Mouse (Mus musculus): ENCODE results near the gene Camk1d.

The Camk1d gene

DNA sequence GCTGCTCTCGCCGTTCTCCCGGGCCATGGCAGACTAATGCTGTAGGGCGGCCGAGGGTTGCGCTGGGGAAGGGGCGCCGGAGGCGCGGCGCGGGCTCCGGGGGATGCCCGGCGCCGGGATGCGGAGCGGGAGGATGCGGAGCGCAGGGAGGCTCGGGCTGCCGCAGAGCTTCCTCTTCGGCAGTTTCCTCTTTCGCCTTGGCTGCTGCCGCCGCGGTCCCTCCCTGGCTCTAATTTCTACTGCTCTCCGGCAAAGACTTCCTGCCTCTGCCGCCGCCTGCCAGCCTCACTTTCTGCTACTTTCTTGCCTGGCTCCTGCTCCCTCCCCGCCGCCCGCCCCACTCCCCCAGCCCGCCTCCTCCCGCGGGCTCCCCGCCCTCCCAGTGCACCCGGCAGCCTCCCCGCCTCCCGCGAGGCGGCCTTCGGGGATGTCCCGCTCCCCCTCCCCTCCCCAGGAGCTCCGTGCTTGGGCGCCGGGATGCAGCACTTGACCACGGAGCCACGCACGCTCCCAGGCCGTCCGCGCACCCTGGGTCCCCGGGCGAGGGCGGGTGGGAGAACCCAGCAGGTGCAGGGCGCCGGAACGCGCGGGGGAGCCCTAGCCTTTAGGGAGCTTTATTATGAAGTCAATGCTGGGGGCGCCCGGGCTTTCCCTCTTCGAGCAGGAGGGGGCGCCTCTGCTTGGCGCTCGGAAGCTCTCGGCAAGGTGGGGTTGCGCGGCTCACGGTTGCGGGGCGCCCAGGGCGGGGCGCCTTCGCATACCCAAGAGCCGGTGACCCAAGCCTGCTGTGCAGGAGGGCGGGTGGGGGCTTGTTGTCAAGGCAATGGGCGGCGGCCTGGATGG, at the start of gene Camk1d:
TSS of gene Camk1d (minus strand) at position 305 of the 843 bp plus-strand sequence.
- DNase-seq (ENCODE audit: low spot score in 2 of 2) = peak; percentile 89

DNA sequence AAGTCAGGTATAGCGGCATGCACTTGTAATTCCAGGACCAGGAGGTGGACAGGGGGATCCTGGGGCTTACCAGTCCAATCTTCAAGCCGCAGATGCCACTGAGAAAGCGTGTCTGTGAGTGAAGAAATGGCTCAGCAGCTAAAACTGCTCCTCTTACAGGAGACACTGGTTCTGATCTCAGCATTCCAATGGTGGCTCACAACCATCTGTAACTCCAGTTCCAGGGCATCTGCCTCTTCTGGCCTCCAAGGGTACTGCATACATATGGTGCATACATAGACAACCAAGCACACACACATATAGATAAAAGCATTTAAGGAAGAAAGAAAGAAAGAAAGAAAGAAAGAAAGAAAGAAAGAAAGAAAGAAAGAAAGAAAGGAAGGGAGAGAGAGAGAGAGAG, 47.7 kb upstream of the Camk1d start:
- DNase-seq (ENCODE audit: low spot score in 2 of 2) = no peak

DNA sequence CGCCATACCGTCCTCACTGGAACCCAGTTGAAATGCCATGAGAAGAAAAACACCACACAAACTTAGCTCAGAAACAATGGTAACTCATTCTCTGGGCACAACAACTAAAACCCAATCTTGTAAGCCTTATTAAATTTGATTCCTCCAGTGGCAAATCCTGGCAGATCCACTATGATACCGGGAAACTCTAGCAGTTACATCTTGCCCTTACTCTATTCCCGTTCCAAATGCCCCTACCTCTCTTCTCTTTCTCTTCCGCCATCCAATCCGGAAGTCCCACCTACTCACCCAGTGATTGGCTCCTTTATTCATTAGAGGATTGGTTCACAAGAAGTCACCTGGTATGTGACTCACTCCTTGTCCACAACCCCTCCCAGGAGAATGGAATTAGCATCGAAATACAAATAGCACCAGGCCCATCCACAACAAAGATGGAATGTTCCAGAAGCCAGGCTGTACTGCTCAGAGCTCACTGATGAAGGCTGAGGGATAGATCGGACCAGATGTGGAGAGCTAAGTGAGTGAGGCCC, 46.2 kb upstream of the Camk1d start:
- no peak for DNase-seq (ENCODE audit: low spot score in 2 of 2)

DNA sequence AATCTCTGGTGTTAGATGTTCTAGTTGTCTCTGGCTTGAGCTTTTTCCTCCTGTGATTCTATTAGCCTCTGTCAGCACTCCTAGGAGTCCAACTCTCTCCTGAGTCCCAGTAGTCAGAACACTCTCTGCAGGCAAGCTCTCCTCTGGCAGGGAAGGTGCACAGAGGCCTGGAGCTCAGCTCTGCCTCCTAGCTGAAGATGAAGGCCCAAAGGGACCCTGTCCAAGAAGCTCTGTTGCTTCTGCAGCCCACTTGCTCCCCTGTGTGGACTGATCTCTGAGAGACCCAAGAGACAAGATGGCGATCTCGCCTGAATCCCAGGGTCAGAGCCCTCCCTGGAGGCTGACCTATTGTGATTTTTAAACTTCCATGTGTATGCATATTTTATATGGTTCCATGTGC, 44.3 kb upstream of the Camk1d start:
- no peak for DNase-seq (ENCODE audit: low spot score in 2 of 2)

DNA sequence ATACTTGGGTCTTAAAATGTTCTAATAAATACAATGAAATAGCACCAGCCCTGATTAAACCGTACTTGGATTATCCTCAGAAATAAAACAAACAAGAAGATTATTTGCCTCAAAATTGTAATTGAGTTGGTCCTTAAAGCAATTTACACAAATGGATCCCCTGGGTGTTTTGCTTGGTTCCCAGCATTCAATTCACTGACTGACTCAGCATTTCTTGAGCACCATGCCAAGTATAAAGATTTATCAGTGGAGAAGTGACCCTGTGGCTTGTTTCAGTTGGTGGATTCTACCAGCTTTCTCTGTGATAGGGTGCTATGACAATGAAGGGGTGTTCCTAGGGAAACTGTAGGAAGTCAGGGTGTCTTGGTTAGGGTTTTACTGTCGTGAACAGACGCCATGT, 36.6 kb upstream of the Camk1d start:
- DNase-seq (ENCODE audit: low spot score in 2 of 2) = no peak

DNA sequence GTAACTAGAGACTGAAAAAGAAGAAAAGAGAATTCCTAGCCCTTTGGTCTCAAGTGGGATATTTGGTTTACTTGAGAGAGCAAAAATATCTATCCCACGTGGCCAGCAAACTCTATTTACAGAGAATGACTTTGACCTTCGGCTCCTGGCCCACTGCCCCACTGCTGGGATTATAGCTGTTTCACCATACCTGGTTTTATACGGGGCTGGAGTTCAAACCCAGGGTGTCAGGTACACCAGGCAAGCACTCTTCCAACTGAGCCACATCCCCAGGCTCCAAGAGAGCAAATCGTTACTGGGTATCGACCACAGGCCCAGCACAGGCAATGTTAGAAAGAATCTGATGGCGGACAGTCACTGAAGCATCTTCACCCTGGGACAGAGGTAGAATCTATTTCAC, 34.9 kb upstream of the Camk1d start:
- no peak for DNase-seq (ENCODE audit: low spot score in 2 of 2)

DNA sequence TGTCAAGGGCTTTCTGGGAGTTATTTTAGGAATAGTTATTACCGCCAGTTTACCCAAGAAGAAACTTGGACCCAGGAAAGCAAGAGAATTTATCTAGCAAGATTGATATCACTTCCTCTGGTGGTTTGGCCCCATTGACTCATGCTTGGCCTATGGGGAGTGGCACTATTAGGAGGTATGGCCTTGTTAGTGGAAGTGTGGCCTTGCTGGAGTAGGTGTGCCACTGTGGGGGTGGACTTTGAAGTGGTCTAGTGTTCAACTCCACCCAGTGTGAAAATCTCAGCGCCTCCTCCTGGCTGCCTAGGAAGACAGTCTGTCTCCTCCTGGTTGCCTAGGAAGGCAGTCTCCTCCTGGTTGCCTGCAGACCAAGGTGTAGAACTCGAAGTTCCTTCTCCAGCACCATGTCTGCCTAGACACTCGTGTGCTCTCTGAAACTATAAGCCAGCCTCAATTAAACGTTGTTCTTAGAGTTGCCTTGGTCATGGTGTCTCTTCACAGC, 33.3 kb upstream of the Camk1d start:
- DNase-seq (ENCODE audit: low spot score in 2 of 2) = no peak

DNA sequence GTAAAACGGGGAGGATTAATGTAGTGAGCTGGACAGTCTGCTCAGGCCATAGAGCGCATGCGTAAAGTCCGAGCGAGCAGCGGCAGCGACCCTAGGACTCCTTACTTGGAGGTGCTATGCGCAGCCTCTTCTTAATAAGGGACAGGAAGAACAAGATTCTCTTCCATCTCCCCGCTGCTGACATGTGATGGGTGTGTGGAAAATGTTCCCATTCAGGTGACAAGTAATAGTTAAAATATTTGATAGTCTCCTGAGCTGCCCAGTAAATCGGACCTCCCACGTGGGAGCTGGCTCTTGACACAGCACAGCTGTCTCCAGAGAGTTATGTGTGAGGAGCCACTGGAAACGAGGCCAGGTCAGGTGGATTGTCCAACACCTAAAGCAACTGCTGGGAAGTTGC, 32.2 kb upstream of the Camk1d start:
- DNase-seq (ENCODE audit: low spot score in 2 of 2) = no peak

DNA sequence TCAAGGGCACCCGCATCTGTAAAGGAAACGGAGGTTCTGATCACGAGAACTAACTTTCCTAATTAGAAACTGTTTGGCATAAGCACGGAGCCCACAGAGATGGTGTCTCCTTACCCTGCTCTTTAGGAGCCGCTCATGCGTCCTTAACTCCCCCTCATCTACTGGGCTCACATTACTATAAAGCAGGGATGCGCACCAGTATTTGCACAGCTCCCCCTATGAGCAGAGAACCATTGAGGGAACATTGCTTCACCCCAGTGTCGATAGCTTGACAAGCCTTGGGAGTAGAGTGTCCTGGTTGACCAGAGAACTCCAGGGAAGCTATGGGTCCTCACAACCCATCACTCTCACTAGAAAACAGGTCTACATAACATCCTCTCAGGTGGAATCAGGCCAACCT, 29.6 kb upstream of the Camk1d start:
- no peak for DNase-seq (ENCODE audit: low spot score in 2 of 2)

DNA sequence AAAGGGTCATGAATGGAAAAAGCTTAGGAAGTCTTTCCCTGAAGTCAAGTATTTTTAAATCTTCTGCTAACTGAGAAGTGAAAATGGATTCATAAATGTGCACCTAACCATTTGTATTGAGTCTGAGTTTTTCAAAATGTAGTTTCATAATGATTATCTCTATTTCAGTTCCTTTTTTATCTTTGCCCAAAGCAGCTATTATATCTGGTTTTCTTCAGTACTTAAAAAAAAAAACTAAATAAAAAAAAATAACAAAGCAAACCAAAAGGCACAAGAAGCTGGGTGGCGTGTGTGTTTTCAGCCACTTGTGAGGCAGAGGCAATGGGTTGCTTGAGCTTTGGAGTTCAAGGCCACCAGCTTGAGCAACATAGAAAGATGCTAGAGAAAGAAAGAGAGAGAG, 26.6 kb upstream of the Camk1d start:
- DNase-seq (ENCODE audit: low spot score in 2 of 2) = no peak

DNA sequence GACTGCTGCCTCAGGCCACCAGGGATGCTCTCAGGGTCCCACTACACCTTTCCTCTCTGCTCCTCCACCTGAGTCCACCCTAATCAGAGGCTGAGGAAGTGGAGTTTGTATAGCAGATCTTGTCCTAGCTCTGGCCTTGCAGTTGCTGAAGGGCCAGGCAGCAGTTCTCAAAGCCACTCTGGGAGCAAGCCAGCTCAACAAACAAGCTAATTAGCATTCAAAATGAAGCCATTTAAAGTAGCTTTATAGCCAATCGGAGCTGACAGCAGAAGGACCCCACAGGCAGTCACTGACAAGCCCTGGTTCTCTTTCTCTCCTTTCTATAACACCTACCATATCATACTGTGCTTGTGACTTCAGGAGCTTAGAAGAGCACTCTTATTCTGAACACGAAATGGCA, 21.6 kb upstream of the Camk1d start:
- no peak for DNase-seq (ENCODE audit: low spot score in 2 of 2)

DNA sequence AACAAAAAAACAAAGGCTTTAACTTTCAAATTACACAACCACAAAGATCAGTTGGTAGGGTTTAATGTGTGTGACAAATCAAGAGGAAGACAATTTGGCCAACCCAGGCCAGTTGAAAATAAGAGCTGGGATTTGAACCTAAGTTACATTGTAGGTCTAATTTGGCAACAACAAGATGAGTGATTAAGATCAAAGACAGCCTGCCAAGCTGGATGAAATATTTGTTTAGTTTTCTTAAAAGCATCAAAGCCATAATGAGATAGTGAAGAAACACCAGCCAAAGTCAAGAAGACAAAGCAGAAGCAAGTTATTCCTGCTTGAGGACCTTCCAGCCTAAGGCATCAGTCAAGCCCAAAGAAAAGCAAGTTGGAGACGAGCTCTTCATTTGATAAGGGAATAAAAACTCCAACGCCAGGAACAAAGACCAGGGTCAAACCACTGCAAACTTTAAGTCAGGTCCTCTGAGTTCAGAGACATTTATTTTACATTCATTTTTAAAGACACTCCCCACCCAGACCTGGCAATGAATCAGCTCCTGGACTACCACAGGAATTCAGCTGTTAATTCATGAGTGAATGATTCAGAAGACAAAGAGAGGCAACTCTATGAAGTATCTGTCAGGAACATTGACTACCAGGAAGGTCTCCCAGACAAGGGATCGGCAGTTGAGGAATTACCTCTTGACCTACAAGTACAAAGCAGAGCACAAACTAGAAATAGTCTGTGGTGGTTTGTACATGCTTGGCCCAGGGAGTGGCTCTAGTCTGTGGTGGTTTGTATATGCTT, 19.2 kb upstream of the Camk1d start:
- DNase-seq (ENCODE audit: low spot score in 2 of 2) = no peak

DNA sequence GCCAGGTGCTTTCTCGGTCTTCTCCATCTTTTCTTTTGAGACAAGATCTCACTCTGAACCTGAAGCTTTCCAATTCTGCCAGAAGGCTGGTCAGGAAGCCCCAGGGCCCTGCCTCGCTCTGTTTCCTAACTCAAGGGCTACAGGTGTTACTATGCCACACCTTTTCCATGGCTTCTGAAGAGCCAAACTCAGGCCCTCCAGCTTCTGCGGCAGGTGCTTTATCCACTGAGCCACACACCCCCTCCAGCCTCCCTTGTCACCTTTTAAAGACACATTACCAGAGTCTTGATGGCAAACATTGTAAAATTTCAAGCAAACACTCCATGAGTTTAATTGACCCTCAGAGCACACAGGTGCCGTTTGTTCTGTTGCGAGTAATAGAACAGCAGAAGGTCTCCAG, 17.7 kb upstream of the Camk1d start:
- DNase-seq (ENCODE audit: low spot score in 2 of 2) = no peak

DNA sequence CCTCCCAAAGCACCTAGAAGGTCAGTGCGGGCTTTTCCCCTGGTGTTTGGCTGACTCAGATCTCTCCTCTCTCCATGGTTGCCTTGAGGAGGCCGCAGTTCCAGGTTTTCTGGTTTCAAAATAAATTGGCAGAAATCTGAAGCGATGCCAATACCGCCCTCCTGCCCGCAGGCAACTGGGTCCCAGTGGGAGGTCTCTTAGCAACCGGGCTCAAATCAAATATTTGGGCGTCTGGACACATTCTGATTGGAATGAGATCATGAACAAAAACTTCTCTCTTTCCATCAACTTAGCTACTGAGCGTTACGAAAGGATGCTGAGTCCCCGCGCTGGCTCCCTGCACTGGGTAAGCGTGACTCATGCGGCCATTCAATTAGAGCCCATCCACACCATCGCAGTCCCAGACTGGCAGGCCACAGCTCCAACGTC, 16.1 kb upstream of the Camk1d start:
- DNase-seq (ENCODE audit: low spot score in 2 of 2) = peak; percentile 40 to 48

DNA sequence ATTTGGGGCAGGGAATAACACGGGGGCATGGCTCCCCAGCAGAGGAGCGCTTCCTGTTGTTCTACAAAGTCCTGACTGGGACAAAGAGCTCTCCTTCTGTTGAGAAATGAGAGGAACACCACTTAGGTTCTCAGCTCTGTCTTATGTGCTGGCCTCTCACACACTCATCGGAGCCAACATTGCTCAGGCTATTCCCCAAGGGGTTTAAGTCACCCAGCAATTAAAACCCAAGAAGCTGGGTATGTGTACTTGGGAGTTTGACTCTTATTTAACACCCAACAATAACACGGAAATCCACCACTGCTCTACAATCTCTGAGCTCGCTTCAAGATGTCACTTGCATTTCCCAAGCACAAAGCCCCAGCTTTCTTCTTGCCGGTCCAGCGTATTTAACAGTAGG, 15.6 kb upstream of the Camk1d start:
- no peak for DNase-seq (ENCODE audit: low spot score in 2 of 2)

DNA sequence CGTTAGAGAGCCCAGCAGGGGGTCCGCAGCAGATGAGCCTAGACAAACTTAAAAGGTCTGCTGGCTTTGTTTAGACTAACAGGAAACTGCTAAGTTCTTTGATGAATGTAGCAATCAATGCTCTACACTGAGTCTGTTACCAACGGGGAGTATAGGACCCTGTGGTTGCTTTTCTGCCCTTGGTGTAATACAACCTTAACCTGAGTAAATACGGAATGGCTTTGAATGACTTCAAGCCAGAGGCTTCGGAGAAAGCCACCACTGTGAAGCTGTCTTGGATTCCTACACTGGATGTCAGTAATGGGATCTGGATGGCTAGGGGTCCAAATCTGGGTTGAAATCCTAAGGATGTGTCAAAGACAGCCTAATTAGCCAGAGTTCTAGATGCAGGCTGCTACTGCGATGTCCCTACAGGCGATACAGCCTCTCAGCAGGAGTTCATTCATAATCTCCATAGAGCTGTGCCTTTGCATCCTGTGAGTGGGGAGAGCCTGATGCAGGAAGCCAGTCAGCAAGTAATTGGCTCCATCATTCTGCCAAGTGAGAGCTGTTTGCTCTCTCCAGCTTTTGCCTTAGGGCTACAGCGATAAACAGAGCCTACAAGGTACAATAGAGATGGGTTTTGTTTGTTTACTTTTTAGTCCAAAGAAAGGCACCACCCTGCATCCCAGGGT, 10.8 kb upstream of the Camk1d start:
- no peak for DNase-seq (ENCODE audit: low spot score in 2 of 2)

DNA sequence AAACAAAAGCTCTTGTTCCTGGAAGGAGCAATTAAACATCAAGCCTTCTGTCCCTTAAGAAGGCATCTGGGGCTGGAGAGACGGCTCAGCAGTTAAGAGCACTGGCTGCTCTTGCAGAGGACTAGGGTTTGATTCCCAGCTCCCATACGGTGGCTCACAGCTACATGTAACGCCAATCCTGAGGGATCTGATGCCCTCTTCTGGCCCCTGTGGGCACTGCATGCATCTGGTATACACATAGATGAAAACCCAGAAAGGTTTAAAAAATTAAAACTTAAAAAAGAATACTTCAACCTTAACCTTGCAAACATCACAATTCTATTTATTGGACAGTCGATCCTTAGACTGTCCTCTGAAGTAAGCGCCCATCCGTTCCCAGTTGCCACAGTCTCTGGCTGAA, 3.4 kb upstream of the Camk1d start:
- no peak for DNase-seq (ENCODE audit: low spot score in 2 of 2)

DNA sequence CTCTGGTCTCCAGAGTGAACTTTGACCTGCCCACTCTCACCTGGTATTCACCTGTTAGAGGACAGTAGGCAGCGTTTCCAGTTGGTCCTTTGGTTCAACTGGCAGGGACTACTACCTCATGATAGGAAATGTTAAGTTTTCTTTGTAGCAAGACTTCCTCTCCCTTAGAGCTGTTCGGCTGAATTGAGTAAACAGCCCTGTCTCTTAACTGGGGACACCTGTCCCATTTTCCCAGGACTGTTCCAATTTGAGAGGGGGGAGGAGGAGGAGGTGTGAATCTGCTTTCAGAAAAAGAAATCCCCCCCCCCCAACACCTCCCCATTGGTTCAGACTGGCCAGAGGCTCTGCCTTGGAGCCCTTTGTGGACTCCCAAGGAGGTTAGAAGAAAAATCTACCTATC, 1.2 kb upstream of the Camk1d start:
- DNase-seq (ENCODE audit: low spot score in 2 of 2) = no peak

DNA sequence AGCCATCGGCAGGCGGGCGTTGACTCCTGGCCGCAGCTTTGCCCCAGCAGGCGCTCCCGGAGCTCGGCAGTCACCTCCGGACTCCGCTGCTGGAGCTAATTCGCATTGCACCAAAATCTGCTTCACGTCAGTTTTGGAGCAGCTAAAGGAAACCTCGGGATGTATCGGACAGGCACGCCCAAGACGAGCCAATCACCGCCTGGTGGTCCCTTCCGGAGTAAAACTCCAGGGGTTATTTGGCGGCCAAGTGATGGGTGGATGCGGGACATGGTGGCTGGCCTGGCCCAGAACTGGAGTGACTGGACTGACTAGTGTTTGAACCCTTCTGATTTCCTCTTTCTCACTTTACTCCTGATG, 717 bp upstream of the Camk1d start:
- no peak for DNase-seq (ENCODE audit: low spot score in 2 of 2)

DNA sequence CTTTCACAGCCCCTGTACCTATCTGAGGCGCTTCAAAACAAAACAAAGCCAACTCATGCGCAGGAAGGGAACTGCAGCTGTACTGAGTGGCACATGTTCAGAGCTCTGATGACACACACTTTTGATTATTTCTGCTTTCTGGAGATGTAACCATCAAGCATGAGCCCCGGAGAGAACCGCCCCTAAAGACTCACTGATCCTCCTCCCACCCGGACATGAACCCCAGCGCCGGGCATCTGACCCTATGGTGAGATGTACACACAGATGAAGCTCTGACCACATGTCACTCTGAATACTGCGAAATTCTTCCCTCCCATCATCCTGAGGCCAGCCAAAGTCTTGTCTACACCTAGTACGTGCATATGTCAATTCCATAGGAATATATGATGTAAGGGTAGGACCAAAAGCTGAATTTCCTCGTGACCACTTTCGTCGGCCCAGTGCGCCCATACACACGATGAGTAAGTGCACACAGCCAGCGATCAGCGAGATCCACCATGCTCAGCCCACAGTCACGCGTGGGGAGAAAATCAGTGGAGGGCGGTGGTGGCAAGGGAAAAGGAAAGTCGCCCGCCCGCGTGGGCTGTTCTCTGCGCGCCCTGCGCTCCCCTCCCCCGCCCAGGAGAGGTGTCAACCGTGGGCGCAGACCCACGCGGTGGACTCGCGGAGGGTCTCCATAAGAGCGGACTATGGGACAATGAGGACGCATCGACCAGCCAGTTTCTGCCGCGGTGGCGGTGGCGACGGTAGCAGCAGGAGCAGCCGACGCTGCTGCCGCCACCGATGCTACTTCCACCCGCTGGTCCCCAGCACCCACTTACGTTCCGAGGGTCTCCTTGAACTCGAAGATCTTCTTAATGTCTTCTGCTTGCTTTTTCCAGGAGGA, 747 bp downstream of the Camk1d start:
- DNase-seq (ENCODE audit: low spot score in 2 of 2) = peak; percentile 68 to 75

DNA sequence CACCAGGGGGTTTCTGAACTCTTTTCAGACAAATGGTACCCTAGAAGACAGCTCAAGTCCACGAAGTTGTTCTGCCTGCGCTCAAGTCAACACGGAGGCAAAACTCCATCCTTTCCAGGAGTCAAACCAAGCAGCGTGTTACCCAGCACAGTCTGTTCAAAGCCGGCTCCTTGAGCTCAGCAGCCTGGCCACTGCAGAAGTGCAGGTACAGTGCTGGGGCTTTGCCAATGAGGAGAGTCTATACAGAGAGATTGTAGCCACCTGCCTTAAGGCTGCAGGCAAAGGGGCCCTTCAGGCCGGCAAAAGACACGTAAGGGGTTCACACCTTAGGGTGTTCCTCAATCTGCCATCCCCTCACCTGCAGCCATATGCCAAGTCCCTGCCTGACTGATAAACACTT, 2.1 kb downstream of the Camk1d start:
- no peak for DNase-seq (ENCODE audit: low spot score in 2 of 2)
